Mouse (Mus musculus) embryonic fibroblast, embryonic 13.5 days (primary cell): ENCODE measurements around the gene Rhpn2. TPM values are rescaled to one million over a fixed set of nuclear protein-coding genes. Genes with fewer than 3 reads are reported as not detected.

Experiments
- H3K27ac ChIP-seq: 2 replicates; pipeline ENCODE4 v1.5.1; 2012; ENCODE audit warnings: low read length, control low read depth, inconsistent platforms; ENCODE audit not compliant: insufficient read depth
- H3K4me1 ChIP-seq: 2 replicates; pipeline ENCODE4 v1.6.1; 2011; ENCODE audit warnings: low read length; ENCODE audit not compliant: control insufficient read depth, insufficient read depth
- H3K4me3 ChIP-seq: 2 replicates; pipeline ENCODE4 v1.5.1; 2011; ENCODE audit warnings: mild to moderate bottlenecking, control low read depth, low read length; ENCODE audit not compliant: insufficient read depth
- CTCF ChIP-seq: IDR thresholded peaks from 2 replicates; pipeline ENCODE4 v1.5.1; 2011; ENCODE audit warnings: mild to moderate bottlenecking, control low read depth, low read length, moderate library complexity, borderline replicate concordance; ENCODE audit not compliant: insufficient read depth
- POLR2A ChIP-seq: IDR thresholded peaks from 2 replicates; pipeline ENCODE4 v1.6.1; 2011; ENCODE audit warnings: low read depth, mild to moderate bottlenecking, control low read depth, low read length, moderate library complexity
- polyA plus RNA-seq: library from polyadenylated mRNA; stranded (reverse); fragments of >200 nt; gene quantifications from 2 replicates; pipeline ENCODE4 v1.2.4, GENCODE M21; 2011; ENCODE audit warnings: low read depth; ENCODE audit not compliant: missing spikeins, insufficient read length

Gene Rhpn2
- polyA plus RNA-seq, 1 experiment = 0.39 TPM

DNA sequence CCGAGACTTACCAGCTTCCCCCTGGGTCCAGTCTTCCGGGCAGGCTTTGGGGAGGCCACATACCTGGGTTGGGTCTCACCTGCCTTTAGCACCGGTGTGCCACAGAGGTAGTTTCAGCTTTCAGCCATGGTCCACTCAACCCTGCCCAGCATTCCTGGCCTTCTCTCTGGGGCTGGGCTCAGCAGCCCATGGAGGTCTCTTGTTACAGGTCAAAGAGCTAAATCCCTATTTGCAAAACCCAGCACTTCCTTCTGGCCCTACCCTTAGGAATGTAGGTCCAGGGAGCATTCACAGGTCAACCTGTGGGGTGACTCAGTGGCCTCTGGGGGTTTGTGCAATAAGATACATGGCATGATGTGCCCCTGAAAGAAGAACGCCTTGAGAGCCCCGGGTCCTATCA lies 28.9 kb downstream of the Rhpn2 start:
- H3K4me3 ChIP-seq = no peak overlapping the region
- no peaks in the 10 kb centered on the region for H3K4me1 ChIP-seq
- H3K27ac ChIP-seq = no peak overlapping the region
- no peak for TF ChIP-seq CTCF
- no peak for TF ChIP-seq POLR2A

DNA sequence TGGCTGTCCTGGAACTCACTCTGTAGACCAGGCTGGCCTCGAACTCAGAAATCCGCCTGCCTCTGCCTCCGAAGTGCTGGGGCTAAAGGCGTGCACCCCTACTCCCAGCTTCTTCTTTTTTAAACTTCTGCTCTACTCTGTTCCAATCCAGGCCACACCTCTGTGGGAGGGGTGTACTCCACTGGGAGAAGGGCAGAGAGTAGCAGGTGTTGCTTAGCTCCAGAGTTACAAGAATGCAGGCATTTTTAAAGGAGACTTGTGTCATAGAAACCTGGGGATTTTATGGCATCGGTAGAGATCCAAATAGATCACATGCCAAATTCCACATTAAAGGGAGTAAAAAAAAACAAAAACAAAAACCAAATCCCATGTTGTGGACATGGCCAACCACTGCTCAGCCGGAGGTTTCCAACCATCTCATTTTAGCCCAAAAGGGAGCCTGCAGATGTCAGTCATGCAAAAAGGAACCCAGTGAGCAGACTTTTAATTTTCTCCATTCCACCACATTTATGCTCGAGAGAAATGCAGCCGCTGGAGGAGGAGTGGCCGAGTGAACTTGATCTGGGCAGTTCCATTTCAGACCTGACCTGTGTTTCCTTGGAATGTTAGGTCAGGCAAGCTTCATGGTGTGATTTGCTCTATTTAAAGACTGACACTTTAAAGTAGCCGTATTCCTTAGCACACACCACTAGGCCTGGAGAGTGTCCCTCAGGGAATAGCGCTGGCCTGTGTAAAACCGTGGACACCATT lies 31.4 kb downstream of the Rhpn2 start:
- Histone ChIP-seq H3K4me1 (no peaks in the 10 kb centered on the region), H3K4me3 (no peak overlapping the region), H3K27ac (no peak overlapping the region)
- no peak for TF ChIP-seq CTCF
- TF ChIP-seq POLR2A = no peak

DNA sequence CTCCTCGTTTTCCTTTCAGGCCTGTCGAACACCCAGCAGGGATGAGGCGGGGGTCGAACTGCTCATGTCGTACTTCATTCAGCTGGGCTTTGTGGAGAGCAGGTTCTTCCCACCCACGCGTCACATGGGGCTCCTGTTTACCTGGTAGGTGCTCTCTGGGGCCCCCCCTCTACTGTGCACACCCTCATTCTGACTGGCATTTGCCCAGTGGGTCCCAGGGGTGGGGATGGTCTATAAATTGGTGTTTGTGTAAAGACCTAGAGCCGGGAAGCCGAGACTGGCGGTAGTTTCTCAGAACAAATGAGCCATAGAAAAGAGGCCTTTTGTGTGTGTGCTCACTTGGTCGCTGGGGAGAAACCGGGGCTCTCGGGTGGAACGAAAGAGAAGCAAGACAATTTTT lies 37.1 kb downstream of the Rhpn2 start:
- no peaks in the 10 kb centered on the region for H3K4me1 ChIP-seq
- H3K27ac ChIP-seq = no peak overlapping the region
- H3K4me3 ChIP-seq = no peak overlapping the region
- TF ChIP-seq CTCF = no peak
- no peak for TF ChIP-seq POLR2A

DNA sequence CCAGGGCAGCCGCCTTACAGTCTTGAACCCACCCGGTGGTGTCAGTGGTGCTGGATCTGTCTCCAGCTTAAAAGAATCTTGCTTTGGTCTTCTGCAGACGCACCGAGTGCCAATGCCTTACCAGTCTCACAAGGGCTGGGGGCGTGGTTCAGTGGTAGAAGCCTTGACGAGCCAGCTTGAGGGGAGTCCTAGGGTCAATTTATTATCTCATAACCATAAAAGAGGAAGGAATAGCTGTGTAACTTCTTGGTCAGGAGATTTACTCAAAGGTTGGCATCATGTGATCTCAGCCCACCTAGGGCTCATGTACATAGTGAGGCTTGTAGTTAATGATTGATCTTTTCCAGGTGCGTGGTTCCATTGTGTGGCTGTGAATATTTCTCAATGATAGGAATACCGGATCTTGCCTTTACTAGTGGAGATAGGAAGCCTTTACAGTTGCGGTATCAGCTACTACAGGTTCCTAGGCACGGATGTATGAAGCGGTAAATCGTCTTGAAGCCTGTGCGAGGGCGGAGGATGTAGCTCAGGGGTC lies 38.6 kb downstream of the Rhpn2 start:
- Histone ChIP-seq H3K4me1 (no peaks in the 10 kb centered on the region), H3K4me3 (no peak overlapping the region), H3K27ac (no peak overlapping the region)
- TF ChIP-seq POLR2A (no peak), CTCF (no peak)

DNA sequence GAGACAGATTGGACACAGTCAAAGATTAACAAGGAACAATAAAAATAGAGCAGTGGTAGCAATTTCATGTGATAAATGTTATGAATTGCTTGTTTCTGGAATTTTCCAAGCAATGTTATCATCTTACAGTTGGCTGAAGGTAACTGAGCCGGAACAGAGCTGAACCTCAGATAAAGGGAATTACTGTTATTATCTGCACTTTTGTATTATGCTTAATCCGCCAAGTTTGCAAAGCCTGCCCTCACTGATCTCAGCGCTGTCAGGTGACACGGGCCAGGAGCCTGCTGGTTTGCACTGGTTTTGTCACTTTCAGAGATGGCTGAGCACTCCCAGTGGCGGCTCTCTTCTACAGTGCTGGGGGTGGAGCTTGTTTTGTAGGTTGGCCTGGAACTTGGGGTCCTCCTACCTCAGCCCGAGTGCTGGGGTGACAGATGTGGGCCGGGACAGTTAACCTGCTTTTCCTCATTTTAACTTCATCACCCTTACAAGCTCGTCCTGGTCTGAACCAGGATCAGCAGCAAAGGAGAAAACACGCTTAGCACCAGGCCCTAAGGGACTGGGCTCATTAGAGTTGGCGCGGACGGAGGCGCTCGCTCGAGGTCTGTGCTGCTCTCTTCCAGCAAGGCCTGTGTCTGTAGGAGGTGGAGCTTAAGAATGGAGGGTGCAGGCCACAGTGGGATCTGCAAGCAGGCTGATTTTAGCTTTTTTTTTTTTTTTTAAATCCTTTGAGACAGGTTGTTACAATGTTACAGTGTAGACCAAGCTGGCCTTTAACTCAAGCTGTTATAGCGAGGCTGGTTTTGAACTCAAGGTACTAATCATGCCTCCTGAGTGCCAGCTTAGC lies 39.4 kb downstream of the Rhpn2 start:
- H3K27ac ChIP-seq = no peak overlapping the region
- TF ChIP-seq POLR2A (no peak), CTCF (no peak)

DNA sequence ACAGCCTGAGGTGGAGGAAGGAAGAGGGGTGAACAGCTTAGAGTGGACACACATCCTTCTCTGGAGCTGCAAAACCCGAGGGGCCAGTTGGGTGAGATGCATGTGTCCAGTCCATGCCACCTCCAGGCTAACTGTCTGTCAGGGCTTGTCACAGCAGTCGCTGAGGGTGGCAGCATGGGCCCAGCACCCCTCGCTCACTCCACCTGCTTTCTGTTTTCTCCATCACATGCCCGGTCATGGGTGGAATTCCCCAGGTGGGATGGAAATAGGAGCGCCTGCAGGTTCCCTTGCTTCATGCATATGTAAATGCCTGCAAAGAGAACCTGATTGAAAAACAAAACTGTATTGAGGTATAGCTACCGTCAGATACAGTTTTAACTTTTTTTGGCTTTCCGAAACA lies 40.3 kb downstream of the Rhpn2 start:
- TF ChIP-seq POLR2A (no peak), CTCF (no peak)
- Histone ChIP-seq H3K4me1 (no peaks in the 10 kb centered on the region), H3K4me3 (no peak overlapping the region), H3K27ac (no peak overlapping the region)

More for the DNA sequence above, 39.4 kb downstream of the Rhpn2 start:
- Histone ChIP-seq H3K4me1 (no peaks in the 10 kb centered on the region), H3K4me3 (no peak overlapping the region)

DNA sequence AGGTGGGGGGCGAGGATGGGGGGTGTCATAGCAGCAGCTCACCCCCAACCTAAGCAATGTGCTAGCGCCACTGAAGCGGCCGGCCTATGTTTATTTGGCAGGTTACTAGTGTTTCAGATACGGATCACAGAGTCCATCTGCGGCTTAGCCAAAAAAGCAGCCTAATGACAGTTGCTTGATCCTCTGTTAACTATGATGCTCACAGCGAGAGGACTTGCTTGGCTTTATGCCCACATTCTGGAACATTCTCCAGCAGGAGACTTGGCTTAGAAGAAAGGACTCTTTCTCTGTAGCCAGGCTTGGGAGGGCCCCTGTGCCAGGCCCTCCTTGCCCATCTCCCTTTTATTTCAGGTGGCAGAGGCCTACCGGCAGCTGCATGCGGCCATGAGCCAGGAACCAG lies 42.7 kb downstream of the Rhpn2 start:
- no peak for TF ChIP-seq CTCF
- TF ChIP-seq POLR2A = no peak
- H3K4me3 ChIP-seq = no peak overlapping the region
- H3K27ac ChIP-seq = no peak overlapping the region
- no peaks in the 10 kb centered on the region for H3K4me1 ChIP-seq

DNA sequence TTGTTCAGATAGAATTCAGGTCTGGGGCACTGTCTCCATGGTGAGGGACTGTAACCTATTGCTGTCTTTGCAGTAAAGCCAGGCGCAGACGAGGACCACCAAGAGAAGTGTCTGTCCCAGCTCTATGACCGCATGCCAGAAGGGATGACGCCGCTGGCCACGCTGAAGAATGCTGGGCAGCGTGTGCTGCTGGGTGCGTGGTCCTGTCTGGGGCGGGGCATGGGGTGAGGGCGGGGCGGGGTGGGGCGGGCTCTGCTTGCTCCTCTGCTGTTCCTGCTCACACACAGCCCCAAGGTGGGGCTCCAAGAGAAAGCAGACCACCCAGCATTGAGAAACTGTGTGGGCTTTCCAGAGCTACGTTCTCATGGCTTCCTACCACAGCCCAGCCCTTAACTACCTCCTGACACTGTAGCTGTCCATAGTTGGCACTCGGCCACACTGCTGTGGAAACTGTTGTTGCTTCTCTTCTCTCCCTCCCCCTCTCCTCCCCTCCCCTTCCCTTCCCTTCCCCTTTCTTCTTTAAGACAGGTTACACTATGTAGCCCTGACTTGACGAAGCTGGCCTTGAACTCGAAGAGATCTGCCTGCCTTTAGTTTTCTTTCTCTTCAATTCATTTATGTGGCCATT lies 45.6 kb downstream of the Rhpn2 start:
- Histone ChIP-seq H3K4me1 (no peaks in the 10 kb centered on the region), H3K4me3 (no peak overlapping the region), H3K27ac (no peak overlapping the region)
- TF ChIP-seq POLR2A (no peak), CTCF (no peak)

DNA sequence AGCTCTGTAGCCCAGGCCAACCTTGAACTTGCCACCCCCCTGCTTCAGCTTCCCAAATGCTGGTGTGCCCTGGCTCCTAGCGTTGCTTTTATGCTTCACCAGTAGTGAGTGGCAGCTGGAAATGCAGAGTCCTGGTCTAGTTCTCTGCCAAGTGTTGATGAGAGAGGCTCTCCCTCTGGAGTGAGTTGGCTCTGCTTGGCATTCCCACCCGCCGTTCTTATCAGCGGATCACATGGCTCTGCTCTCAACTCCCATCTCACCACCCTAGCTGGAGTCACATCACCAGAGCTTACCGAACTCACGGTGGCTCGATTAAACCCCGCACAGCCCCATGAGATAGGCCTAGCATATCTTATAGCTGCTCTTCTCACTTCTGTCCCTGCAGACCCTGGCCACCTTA lies 46.4 kb downstream of the Rhpn2 start:
- TF ChIP-seq CTCF (no peak), POLR2A (no peak)
- H3K4me1 ChIP-seq = no peaks in the 10 kb centered on the region
- no peak overlapping the region for H3K4me3 ChIP-seq
- no peak overlapping the region for H3K27ac ChIP-seq
